Mouse (Mus musculus): ENCODE measurements at regions not wholly inside any gene's neighbourhood (a gene's known extent, or its start where the extent isn't known, plus 50 kb on each side); places are given as distances from the start of the nearest gene placed in this dataset.

DNA sequence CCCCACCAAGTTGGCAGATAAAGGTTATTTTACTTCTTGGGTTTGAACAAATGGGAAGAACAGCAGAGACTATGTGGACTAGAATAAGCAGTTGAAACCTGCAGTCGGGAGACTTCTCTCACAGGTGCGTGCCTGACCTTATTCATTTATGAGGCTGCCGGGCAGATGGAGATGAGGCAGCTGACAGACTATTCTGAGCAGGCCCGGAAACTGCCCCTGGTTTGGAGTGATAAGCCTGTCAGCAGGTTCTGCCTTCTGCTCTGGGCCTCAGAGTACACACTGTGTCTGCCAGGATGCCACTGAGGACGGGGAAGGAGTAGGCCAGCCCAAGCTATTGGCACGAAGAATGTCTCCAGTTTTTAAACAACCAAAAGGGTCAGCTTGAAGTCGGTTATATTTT lies 144.4 kb downstream of the Med10 start:
- no peak for TF ChIP-seq CTCF (IDR thresholded peaks at IDR 0.05; ENCODE audit: low read depth, low read length)
- TF ChIP-seq POLR2A (IDR thresholded peaks at IDR 0.05; ENCODE audit: extremely low read depth, insufficient read depth, low read length) = no peak

Measured in liver, adult 2 months (tissue).